Mouse (Mus musculus): ENCODE results near the gene H13. TPM values are rescaled to one million over a fixed set of nuclear protein-coding genes. Genes with fewer than 3 reads are reported as not detected.

H13 gene
- polyA plus RNA-seq, 1 experiment = 71.3 TPM

- Histone ChIP-seq H3K4me1 (ENCODE audit: control insufficient read depth, insufficient read depth, low read length) (no peaks in the 10 kb centered on the region; the same call in 1 of the 2 replicates), H3K27ac (ENCODE audit: control insufficient read depth, insufficient read depth, low read depth, low read length, poor library complexity) (no peak overlapping the region), H3K4me3 (replicated peaks; ENCODE audit: control insufficient read depth, low read depth, low read length) (no peak overlapping the region)
- TF ChIP-seq POLR2A (IDR thresholded peaks at IDR 0.05; ENCODE audit: borderline replicate concordance, control insufficient read depth, low read depth, low read length) (no peak), CTCF (IDR thresholded peaks at IDR 0.05; ENCODE audit: control insufficient read depth, insufficient read depth, low read length) (no peak)
- WGBS = under 1% methylated on average over 28 of the region's 28 CpGs
Observed at GRCm38 (mm10) chr2:152734984-152735383, 65.7 kb downstream of the H13 start.

- H3K4me1 ChIP-seq (ENCODE audit: control insufficient read depth, insufficient read depth, low read length) = no peaks in the 10 kb centered on the region; the same call in 1 of the 2 replicates
- peak within 1 kb of the TSS; percentile 80 for H3K4me3 ChIP-seq (replicated peaks; ENCODE audit: control insufficient read depth, low read depth, low read length)
- under 1% methylated on average over 28 of the region's 28 CpGs for WGBS
- H3K27ac ChIP-seq (ENCODE audit: control insufficient read depth, insufficient read depth, low read depth, low read length, poor library complexity) = peak within 1 kb of the TSS; percentile 86
- TF ChIP-seq POLR2A (IDR thresholded peaks at IDR 0.05; ENCODE audit: borderline replicate concordance, control insufficient read depth, low read depth, low read length) (peak; percentile 71), CTCF (IDR thresholded peaks at IDR 0.05; ENCODE audit: control insufficient read depth, insufficient read depth, low read length) (no peak)
Observed at GRCm38 (mm10) chr2:152736090-152736601, 66.9 kb downstream of the H13 start, which contains the start of gene Id1. Id1 (plus strand) TSS chr2:152736251.

GRCm38 (mm10) chr2:152736748-152737147 lies 67.5 kb downstream of the H13 start:
- no peaks in the 10 kb centered on the region; the same call in 1 of the 2 replicates for H3K4me1 ChIP-seq (ENCODE audit: control insufficient read depth, insufficient read depth, low read length)
- peak overlapping the region; percentile 80 for H3K4me3 ChIP-seq (replicated peaks; ENCODE audit: control insufficient read depth, low read depth, low read length)
- WGBS = 1% methylated on average over 22 of the region's 22 CpGs
- no peak for TF ChIP-seq CTCF (IDR thresholded peaks at IDR 0.05; ENCODE audit: control insufficient read depth, insufficient read depth, low read length)
- TF ChIP-seq POLR2A (IDR thresholded peaks at IDR 0.05; ENCODE audit: borderline replicate concordance, control insufficient read depth, low read depth, low read length) = no peak
- H3K27ac ChIP-seq (ENCODE audit: control insufficient read depth, insufficient read depth, low read depth, low read length, poor library complexity) = peak overlapping the region; percentile 86

- TF ChIP-seq POLR2A (IDR thresholded peaks at IDR 0.05; ENCODE audit: borderline replicate concordance, control insufficient read depth, low read depth, low read length) = no peak
- TF ChIP-seq CTCF (IDR thresholded peaks at IDR 0.05; ENCODE audit: control insufficient read depth, insufficient read depth, low read length) = no peak
- Histone ChIP-seq H3K4me3 (replicated peaks; ENCODE audit: control insufficient read depth, low read depth, low read length) (peak overlapping the region; percentile 61), H3K4me1 (ENCODE audit: control insufficient read depth, insufficient read depth, low read length) (no peaks in the 10 kb centered on the region; the same call in 1 of the 2 replicates), H3K27ac (ENCODE audit: control insufficient read depth, insufficient read depth, low read depth, low read length, poor library complexity) (peak overlapping the region; percentile 42)
- 33% methylated on average over 10 of the region's 10 CpGs for WGBS
Observed at GRCm38 (mm10) chr2:152737306-152738221, 68.3 kb downstream of the H13 start.

- H3K4me1 ChIP-seq (ENCODE audit: control insufficient read depth, insufficient read depth, low read length) = no peaks in the 10 kb centered on the region; the same call in 1 of the 2 replicates
- WGBS = 62% methylated on average over 2 of the region's 2 CpGs
- peak overlapping the region; percentile 42 for H3K27ac ChIP-seq (ENCODE audit: control insufficient read depth, insufficient read depth, low read depth, low read length, poor library complexity)
- peak overlapping the region; percentile 61 for H3K4me3 ChIP-seq (replicated peaks; ENCODE audit: control insufficient read depth, low read depth, low read length)
- TF ChIP-seq POLR2A (IDR thresholded peaks at IDR 0.05; ENCODE audit: borderline replicate concordance, control insufficient read depth, low read depth, low read length) = no peak
- no peak for TF ChIP-seq CTCF (IDR thresholded peaks at IDR 0.05; ENCODE audit: control insufficient read depth, insufficient read depth, low read length)
Observed at GRCm38 (mm10) chr2:152738341-152738740, 69.1 kb downstream of the H13 start.

GRCm38 (mm10) chr2:152739031-152739841 lies 70.0 kb downstream of the H13 start:
- Histone ChIP-seq H3K4me1 (ENCODE audit: control insufficient read depth, insufficient read depth, low read length) (no peaks in the 10 kb centered on the region; the same call in 1 of the 2 replicates), H3K4me3 (replicated peaks; ENCODE audit: control insufficient read depth, low read depth, low read length) (peak overlapping the region; percentile 57), H3K27ac (ENCODE audit: control insufficient read depth, insufficient read depth, low read depth, low read length, poor library complexity) (peak overlapping the region; percentile 88)
- 2% methylated on average over 36 of the region's 36 CpGs for WGBS
- TF ChIP-seq POLR2A (IDR thresholded peaks at IDR 0.05; ENCODE audit: borderline replicate concordance, control insufficient read depth, low read depth, low read length) (no peak), CTCF (IDR thresholded peaks at IDR 0.05; ENCODE audit: control insufficient read depth, insufficient read depth, low read length) (no peak)

- 5% methylated on average over 3 of the region's 3 CpGs for WGBS
- Histone ChIP-seq H3K4me3 (replicated peaks; ENCODE audit: control insufficient read depth, low read depth, low read length) (peak overlapping the region; percentile 57), H3K27ac (ENCODE audit: control insufficient read depth, insufficient read depth, low read depth, low read length, poor library complexity) (peak overlapping the region; percentile 88), H3K4me1 (ENCODE audit: control insufficient read depth, insufficient read depth, low read length) (no peaks in the 10 kb centered on the region; the same call in 1 of the 2 replicates)
- TF ChIP-seq CTCF (IDR thresholded peaks at IDR 0.05; ENCODE audit: control insufficient read depth, insufficient read depth, low read length) = no peak
- TF ChIP-seq POLR2A (IDR thresholded peaks at IDR 0.05; ENCODE audit: borderline replicate concordance, control insufficient read depth, low read depth, low read length) = no peak
Observed at GRCm38 (mm10) chr2:152739842-152740260, 70.6 kb downstream of the H13 start.
